11 mouse cellular contexts compared by ENCODE assay signal in genomic region chr15:86188186-86188585, GRCm38 (mm10). TPM values are rescaled to one million over a fixed set of nuclear protein-coding genes. Genes with fewer than 3 reads are reported as not detected.
DNase-seq lines count a peak whose midpoint lies in the region; ATAC-seq and TF ChIP-seq lines count a peak whose summit lies in the region.
"Had no signal": no experiment of that assay in that cellular context is flagged by ENCODE, and none has a peak within 500 bp of the region (broad histone marks: within the 10 kb centered on the region; RNA-seq: fewer than 3 reads in every experiment).

No protein-coding gene starts in this region.

- 62% methylated on average over 5 of the region's 5 CpGs for WGBS in intestine, embryonic 15.5 days
- 78% methylated on average over 5 of the region's 5 CpGs for WGBS in intestine, postnatal 0 days
- 69% methylated on average over 5 of the region's 5 CpGs for WGBS in stomach, embryonic 15.5 days
- WGBS in liver, embryonic 12.5 days (ENCODE audit: insufficient replicate concordance) = 80% methylated on average over 5 of the region's 5 CpGs

- no peaks in the 10 kb centered on the region for H3K27me3 ChIP-seq in intestine, embryonic 15.5 days (replicated peaks)
- H3K27me3 ChIP-seq in intestine, postnatal 0 days (replicated peaks; ENCODE audit: control insufficient read depth, insufficient read depth, low read length) = no peaks in the 10 kb centered on the region
- H3K27me3 ChIP-seq in stomach, embryonic 15.5 days (replicated peaks) = no peaks in the 10 kb centered on the region
- H3K27me3 ChIP-seq in liver, embryonic 12.5 days (replicated peaks) = peaks cover 46% of the 10 kb centered on the region
- H3K27me3 ChIP-seq: limb, embryonic 15.5 days; Patski had no signal

- H3K4me2 ChIP-seq in intestine, embryonic 15.5 days (replicated peaks) = no peak overlapping the region
- no peak overlapping the region for H3K4me2 ChIP-seq in intestine, postnatal 0 days (replicated peaks; ENCODE audit: low read depth)
- H3K4me2 ChIP-seq in stomach, embryonic 15.5 days = no peak overlapping the region
- H3K4me2 ChIP-seq in liver, embryonic 12.5 days = no peak overlapping the region
- H3K4me2 ChIP-seq: limb, embryonic 15.5 days had no signal

- H3K27ac ChIP-seq in intestine, embryonic 15.5 days = 0 out of 2 replicates have a peak overlapping the region, but pooled peaks have one; percentile 17
- H3K27ac ChIP-seq in intestine, postnatal 0 days (ENCODE audit: low read depth, low read length) = no peak overlapping the region
- peak overlapping the region; percentile 57; the same call in 1 of the 2 replicates for H3K27ac ChIP-seq in stomach, embryonic 15.5 days
- no peak overlapping the region for H3K27ac ChIP-seq in liver, embryonic 12.5 days
- H3K27ac ChIP-seq: limb, embryonic 15.5 days had no signal

- peaks cover 25% of the 10 kb centered on the region for H3K4me1 ChIP-seq in intestine, embryonic 15.5 days (replicated peaks)
- no peaks in the 10 kb centered on the region for H3K4me1 ChIP-seq in intestine, postnatal 0 days (replicated peaks; ENCODE audit: control insufficient read depth, insufficient read depth, low read length)
- H3K4me1 ChIP-seq in stomach, embryonic 15.5 days = peaks cover 23% of the 10 kb centered on the region
- peaks cover 23% of the 10 kb centered on the region for H3K4me1 ChIP-seq in liver, embryonic 12.5 days

- no peak for ATAC-seq in intestine, embryonic 15.5 days
- no peak for ATAC-seq in intestine, postnatal 0 days
- no peak for ATAC-seq in stomach, embryonic 15.5 days (ENCODE audit: insufficient read depth, low FRiP score, low read depth)
- no peak for ATAC-seq in liver, embryonic 12.5 days

- H3K9ac ChIP-seq in intestine, embryonic 15.5 days = no peak overlapping the region
- H3K9ac ChIP-seq in intestine, postnatal 0 days (ENCODE audit: low read depth, low read length) = no peak overlapping the region
- H3K9ac ChIP-seq in stomach, embryonic 15.5 days = no peak overlapping the region
- no peak overlapping the region for H3K9ac ChIP-seq in liver, embryonic 12.5 days
- H3K9ac ChIP-seq: limb, embryonic 15.5 days had no signal

- no peaks in the 10 kb centered on the region for H3K9me3 ChIP-seq in intestine, embryonic 15.5 days
- H3K9me3 ChIP-seq in intestine, postnatal 0 days (ENCODE audit: control insufficient read depth) = no peaks in the 10 kb centered on the region
- no peaks in the 10 kb centered on the region for H3K9me3 ChIP-seq in stomach, embryonic 15.5 days
- H3K9me3 ChIP-seq in liver, embryonic 12.5 days (replicated peaks) = no peaks in the 10 kb centered on the region
- H3K9me3 ChIP-seq: limb, embryonic 15.5 days had no signal

- DNase-seq in brain, adult 2 months (ENCODE audit: low read depth, low spot score) = peak; percentile 57
- peak; percentile 35 to 47 for DNase-seq in gastrocnemius, adult 8-10 months (ENCODE audit: low spot score in 2 of 2)
- peak; percentile 61 for DNase-seq in kidney, adult 9 months
- no peak for DNase-seq in left cerebral cortex, adult 11 months (ENCODE audit: low spot score)

- no peak overlapping the region for H3K4me3 ChIP-seq in intestine, embryonic 15.5 days (replicated peaks)
- no peak overlapping the region for H3K4me3 ChIP-seq in intestine, postnatal 0 days (ENCODE audit: low read depth, low read length)
- H3K4me3 ChIP-seq in stomach, embryonic 15.5 days (replicated peaks) = no peak overlapping the region
- H3K4me3 ChIP-seq in liver, embryonic 12.5 days = no peak overlapping the region
- H3K4me3 ChIP-seq: erythroblast, embryonic 14.5 days; limb, embryonic 15.5 days had no signal

- H3K36me3 ChIP-seq in intestine, embryonic 15.5 days = no peaks in the 10 kb centered on the region
- no peaks in the 10 kb centered on the region for H3K36me3 ChIP-seq in intestine, postnatal 0 days (ENCODE audit: control insufficient read depth, insufficient read depth)
- no peaks in the 10 kb centered on the region for H3K36me3 ChIP-seq in stomach, embryonic 15.5 days
- no peaks in the 10 kb centered on the region for H3K36me3 ChIP-seq in liver, embryonic 12.5 days
- H3K36me3 ChIP-seq: limb, embryonic 15.5 days had no signal

- no peak for TF ChIP-seq CTCF in intestine, postnatal 0 days (IDR thresholded peaks at IDR 0.05; ENCODE audit: low read depth)

RNA-seq across cellular contexts. Expression of gene Cerk, which starts 2.2 kb away (rescaled TPM):
- 8.4 and 8.9 TPM in 2 replicates for polyA plus RNA-seq in intestine, embryonic 15.5 days (2015; fragmentation: Nextera tagmentation; extraction: Ambion mirVana)
- polyA plus RNA-seq in intestine, postnatal 0 days (2015; fragmentation: Nextera tagmentation; extraction: Ambion mirVana) = 4.1 and 4.2 TPM in 2 replicates
- total RNA-seq in gastrocnemius, adult 8-10 months (2022) = 1 to 10 TPM; 3.2 to 4.4 (median 3.8) TPM
- 11.0 and 12.1 TPM in 2 replicates for polyA plus RNA-seq in stomach, embryonic 15.5 days (2015; fragmentation: Nextera tagmentation; extraction: Ambion mirVana)
- polyA plus RNA-seq in liver, embryonic 12.5 days (2016; fragmentation: Nextera tagmentation; extraction: Ambion mirVana) = 5.7 and 5.9 TPM in 2 replicates

RNA-seq across cellular contexts. Expression of gene Tbc1d22a, which starts 26.1 kb away (rescaled TPM):
- polyA plus RNA-seq in intestine, embryonic 15.5 days (2015; fragmentation: Nextera tagmentation; extraction: Ambion mirVana) = 10.0 and 10.9 TPM in 2 replicates
- 15.3 and 16.7 TPM in 2 replicates for polyA plus RNA-seq in intestine, postnatal 0 days (2015; fragmentation: Nextera tagmentation; extraction: Ambion mirVana)
- total RNA-seq in gastrocnemius, adult 8-10 months (2022) = 10 to 100 TPM; 14.7 to 15.7 (median 15.3) TPM
- 10.4 TPM in 2 replicates for polyA plus RNA-seq in stomach, embryonic 15.5 days (2015; fragmentation: Nextera tagmentation; extraction: Ambion mirVana)
- polyA plus RNA-seq in liver, embryonic 12.5 days (2016; fragmentation: Nextera tagmentation; extraction: Ambion mirVana) = 8.8 and 9.2 TPM in 2 replicates

Comparison
In these comparisons a context has a peak if more than half of its experiments do, and no peak if none do; other contexts are left out.
1. H3K27ac ChIP-seq: peak in intestine, embryonic 15.5 days (single experiment) and stomach, embryonic 15.5 days (single experiment); none in intestine, postnatal 0 days (single experiment) and liver, embryonic 12.5 days (single experiment).